Comparison of ENCODE assay signal across 8 mouse cellular contexts in the genomic region with DNA sequence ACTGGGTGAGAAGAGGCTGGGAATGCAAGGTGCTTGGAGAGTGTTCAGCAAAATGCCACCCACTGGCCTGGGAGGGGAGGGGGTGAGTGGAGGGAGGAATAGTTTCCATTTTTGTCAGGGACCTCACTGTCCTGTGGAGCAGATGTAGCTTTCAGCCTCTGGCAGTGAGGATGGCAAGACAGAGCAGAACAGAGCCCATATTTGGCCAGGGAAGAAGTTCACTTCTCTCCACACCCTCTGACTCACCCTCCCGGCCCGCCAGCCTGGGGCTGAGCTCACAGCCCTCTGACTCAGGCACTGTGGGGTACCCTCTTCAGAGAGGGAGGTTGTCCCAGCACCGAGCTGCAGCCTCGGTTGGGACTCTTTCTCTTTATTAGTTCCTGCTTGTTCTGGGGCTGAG.
DNase-seq lines count a peak whose midpoint lies in the region; ATAC-seq and TF ChIP-seq lines count a peak whose summit lies in the region.

No protein-coding gene starts in this region.

- H3K27me3 ChIP-seq in lung, embryonic 14.5 days (ENCODE audit: insufficient read depth, low read length) = no peaks in the 10 kb centered on the region
- no peaks in the 10 kb centered on the region for H3K27me3 ChIP-seq in neural tube, embryonic 15.5 days (replicated peaks)

- no peak for TF ChIP-seq CTCF in lung, embryonic 14.5 days (IDR thresholded peaks at IDR 0.05; ENCODE audit: low read depth)

- peak; percentile 64 for ATAC-seq in frontal cortex, adult (ENCODE audit: low TSS enrichment)
- ATAC-seq in lung, embryonic 14.5 days (ENCODE audit: insufficient read depth) = peak; percentile 70; the same call in 1 of the 2 replicates
- ATAC-seq in neural tube, embryonic 15.5 days (ENCODE audit: low FRiP score) = no peak

- H3K4me1 ChIP-seq in lung, embryonic 14.5 days (ENCODE audit: insufficient read depth) = no peaks in the 10 kb centered on the region
- H3K4me1 ChIP-seq in neural tube, embryonic 15.5 days = no peaks in the 10 kb centered on the region

- no peak overlapping the region for H3K4me2 ChIP-seq in lung, embryonic 14.5 days
- no peak overlapping the region for H3K4me2 ChIP-seq in neural tube, embryonic 15.5 days

- H3K27ac ChIP-seq in lung, embryonic 14.5 days (ENCODE audit: low read depth) = no peak overlapping the region
- no peak overlapping the region for H3K27ac ChIP-seq in neural tube, embryonic 15.5 days (replicated peaks)

- 30% methylated on average over 4 of the region's 4 CpGs for WGBS in lung, embryonic 14.5 days
- 42% methylated on average over 4 of the region's 4 CpGs for WGBS in neural tube, embryonic 15.5 days

- DNase-seq in frontal cortex, postnatal 14 days (ENCODE audit: low spot score in 2 of 2) = no peak
- peak; percentile 97 for DNase-seq in heart, adult 11 months
- no peak for DNase-seq in lung, embryonic 14.5 days
- peak; percentile 35 to 82 for DNase-seq in urinary bladder, adult 18-20 months (ENCODE audit: low spot score in 2 of 2)
- DNase-seq in kidney, adult 9 months = no peak
- DNase-seq in cerebellum, postnatal 4 days (ENCODE audit: low spot score in 2 of 2) = no peak

- H3K4me3 ChIP-seq in lung, embryonic 14.5 days (ENCODE audit: low read depth, low read length) = no peak overlapping the region
- H3K4me3 ChIP-seq in neural tube, embryonic 15.5 days (replicated peaks) = no peak overlapping the region

- no peak overlapping the region for H3K9ac ChIP-seq in lung, embryonic 14.5 days
- H3K9ac ChIP-seq in neural tube, embryonic 15.5 days (replicated peaks) = no peak overlapping the region

- H3K9me3 ChIP-seq in lung, embryonic 14.5 days (ENCODE audit: low read depth, low read length) = no peaks in the 10 kb centered on the region
- H3K9me3 ChIP-seq in neural tube, embryonic 15.5 days (replicated peaks) = no peaks in the 10 kb centered on the region

- no peaks in the 10 kb centered on the region for H3K36me3 ChIP-seq in lung, embryonic 14.5 days (ENCODE audit: insufficient read depth)
- no peaks in the 10 kb centered on the region for H3K36me3 ChIP-seq in neural tube, embryonic 15.5 days

Comparison
In these comparisons a context has a peak if more than half of its experiments do, and no peak if none do; other contexts are left out.
1. DNase-seq: peak in heart, adult 11 months (single experiment) and urinary bladder, adult 18-20 months (2 of 2); none in frontal cortex, postnatal 14 days (0 of 2), lung, embryonic 14.5 days (single experiment), kidney, adult 9 months (single experiment) and cerebellum, postnatal 4 days (0 of 2).